Mouse (Mus musculus) adrenal gland, postnatal 10 days (tissue): ENCODE results near the gene Klf1. TPM values are rescaled to one million over a fixed set of nuclear protein-coding genes. Genes with fewer than 3 reads are reported as not detected.

Source experiments
- DNase-seq: peaks from one replicate; pipeline ENCODE4 v3.0.0; 2021; ENCODE audit warnings: mixed read lengths
- microRNA-seq: library from miRNA; unstranded; fragments of <30 nt; microRNA quantifications from one replicate; pipeline ENCODE4 v1.2.0, GENCODE M21; 2021
- total RNA-seq, 2 experiments: library from RNA; stranded (reverse); gene quantifications; 2 replicates each; pipeline ENCODE4 v1.2.3; 2021

Klf1 gene
- total RNA-seq, 2 experiments from 2014 or later, result 2.6 to 4.3 TPM

DNA sequence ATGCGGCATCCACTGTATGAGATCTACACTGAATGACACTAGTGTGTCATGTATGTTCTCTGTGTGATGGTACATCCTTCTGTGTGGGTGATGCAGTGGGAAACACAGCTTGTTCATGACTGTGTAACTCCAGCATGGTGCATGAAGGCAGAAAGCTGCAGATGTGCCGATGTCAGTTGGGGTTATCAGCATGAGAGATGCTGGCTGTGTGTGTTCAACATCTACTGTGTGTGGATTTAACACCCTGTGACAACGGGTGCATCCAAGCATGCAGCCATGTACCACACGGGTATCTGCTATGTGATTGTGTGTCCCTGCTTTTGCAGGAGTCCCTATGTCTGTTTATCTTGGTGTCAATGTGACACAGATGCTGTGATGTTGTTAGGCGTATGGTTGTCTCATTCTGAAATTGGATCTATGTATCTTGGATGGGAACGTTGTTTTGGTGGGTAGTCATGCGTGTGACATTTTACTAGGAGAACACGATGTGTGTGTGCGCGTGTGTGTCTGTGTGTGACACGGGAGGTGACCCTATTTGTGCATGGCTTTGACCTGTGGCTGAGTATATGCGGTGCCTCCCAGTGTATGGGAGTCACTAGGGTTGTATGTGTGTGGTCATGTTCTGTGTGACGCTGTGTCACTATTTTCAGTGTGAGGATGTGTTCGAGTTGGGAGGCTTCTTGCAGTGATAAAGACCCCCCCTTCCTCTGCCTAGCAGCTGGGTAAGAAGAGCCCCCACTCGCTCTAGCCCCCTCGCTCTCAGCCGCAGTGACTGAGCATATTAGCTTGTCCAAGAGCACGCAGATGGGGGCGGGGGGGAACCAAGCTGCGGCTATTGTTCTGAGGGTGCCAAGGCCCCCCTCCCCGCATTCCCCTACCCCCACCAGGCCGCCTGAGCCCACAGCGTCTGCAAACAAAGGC lies 34.6 kb downstream of the Klf1 start:
- no peak for DNase-seq

DNA sequence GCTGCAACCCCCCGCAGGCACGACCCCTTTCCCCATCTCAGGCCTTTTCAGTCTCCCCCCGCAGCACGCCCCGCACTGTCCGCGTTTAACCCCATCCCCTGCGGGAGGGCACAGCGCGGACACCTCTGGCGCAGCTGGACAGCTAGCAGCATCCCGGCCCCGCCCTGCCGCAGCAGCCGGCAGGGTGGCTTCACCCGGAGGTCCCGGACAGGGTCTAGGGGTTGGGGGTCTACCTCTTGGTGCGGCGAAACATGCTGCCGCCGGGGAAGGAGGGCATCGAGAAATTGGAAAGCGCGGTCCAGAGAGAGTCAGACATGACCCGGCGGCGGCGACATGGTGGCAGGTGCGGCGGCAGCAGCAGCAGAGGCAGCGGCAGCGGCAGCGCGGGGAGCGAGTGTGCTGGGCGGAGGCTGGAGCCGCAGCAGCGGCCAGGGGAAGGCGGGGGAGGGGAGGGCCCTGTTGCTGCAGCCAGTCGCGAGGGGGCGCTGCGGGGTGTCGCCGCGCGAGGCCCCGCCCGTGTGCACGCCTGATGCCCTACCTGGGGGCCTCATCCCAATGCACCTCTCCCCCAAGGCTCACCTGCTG lies 35.3 kb downstream of the Klf1 start, which contains the start of gene Mast1:
Gene Mast1 (minus strand): TSS at position 398 of the 585 bp plus-strand sequence.
- DNase-seq, result peak; percentile 84

DNA sequence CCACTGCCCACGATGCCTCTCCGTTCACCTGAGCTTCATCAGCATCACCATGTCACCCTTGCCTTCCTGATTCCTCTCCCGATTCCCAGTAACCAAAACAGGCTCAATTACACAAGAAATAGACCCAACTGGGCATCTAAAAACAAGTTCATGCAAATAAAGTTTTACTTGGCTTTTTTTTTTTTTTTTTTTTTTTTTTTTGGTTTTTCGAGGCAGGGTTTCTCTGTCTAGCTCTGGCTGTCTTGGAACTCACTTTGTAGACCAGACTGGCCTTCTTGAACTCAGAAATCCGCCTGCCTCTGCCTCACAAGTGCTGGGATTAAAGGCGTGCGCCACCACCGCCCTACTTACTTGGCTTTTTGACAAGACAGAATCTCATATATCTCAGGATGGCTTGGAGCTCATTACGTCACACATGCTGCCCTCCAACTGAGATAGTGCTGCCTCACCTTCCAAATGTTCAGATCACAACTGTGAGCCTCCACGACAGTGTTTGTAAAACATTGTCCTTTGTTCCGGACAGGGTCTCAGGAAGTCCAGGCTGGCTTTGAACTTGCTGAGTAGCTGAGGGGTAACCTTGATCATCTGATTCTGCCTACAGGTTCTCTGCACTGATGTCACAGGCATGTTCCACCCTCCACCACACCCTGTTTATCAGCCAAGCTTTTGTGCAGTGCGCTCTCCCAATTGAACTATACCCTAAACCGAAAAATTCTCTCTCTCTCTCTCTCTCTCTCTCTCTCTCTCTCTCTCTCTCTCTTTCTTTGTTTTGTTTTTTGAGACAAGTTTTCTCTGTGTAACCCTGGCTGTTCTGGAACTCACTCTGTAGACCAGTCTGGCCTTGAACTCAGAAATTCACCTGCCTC lies 36.1 kb downstream of the Klf1 start:
- DNase-seq, result no peak

DNA sequence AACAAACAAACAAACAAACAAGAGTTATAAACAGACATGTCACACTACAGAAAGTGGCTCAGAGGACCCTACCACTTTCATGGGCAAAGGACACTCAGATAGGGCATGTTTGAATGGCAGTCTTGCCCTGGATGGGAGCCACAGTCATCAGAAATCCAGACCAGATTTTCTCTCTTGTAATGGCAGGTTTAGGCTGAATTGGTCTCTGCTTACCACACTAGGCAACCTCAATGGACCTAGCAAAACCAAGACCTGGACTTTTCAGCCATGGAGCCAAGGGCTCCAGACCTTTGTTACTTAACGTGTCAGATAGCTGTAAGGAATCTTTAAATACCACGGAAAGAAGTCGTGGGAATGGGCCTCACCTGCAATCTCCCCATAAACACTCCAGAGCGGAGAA lies 42.0 kb downstream of the Klf1 start:
- DNase-seq, result no peak

DNA sequence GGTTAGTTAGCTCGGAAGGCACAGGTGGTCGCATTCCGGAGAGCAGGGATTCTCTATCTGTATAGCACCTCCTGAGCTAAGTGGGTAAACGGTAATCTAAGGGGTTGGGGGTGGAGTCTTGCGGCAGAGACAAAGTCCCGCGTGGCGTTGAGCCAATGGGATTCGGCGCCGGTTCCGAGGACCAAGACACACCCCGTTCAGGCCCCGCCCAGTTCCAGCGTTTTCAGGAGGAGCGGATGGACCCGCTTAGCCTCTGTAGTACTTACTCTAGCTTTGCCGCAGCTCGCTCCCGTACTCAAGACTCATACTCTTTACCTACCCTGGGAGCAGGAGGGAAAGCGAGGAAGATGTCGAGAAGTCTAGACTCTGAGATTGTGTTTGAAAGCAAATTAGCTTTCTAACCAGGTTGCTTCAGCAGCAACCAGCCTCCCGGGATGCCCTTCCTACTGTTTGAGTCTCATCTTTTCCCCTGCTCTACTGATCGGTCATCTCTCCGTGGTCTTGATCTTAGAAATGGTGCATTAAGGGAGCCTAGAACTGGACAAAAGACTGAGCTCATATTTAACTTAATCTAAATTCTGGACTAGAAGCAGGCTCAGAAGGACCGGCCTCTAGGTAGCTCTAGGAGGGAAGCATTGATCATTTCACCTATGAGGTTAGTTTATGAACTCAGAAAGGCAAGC lies 42.9 kb downstream of the Klf1 start:
- peak; percentile 52 for DNase-seq

DNA sequence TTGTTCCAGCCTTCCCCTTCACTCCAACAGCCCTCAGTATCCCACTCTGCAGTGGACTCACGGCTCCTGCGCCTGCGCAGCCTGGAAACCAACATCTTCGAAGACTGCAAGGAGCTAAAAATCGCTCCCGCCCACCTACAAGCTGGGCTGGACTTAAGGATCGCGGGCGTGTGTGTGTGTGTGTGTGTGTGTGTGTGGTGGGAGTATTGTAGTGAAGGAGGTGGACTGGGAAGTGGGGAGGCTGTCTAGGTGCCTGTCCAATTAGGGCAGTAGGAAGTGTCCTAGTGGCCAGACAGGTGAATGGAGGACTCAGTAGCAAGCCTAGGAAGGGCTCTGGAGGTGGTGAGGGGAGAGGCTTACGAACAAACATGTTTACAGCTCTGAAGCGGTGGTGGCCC lies 43.5 kb downstream of the Klf1 start:
- no peak for DNase-seq

DNA sequence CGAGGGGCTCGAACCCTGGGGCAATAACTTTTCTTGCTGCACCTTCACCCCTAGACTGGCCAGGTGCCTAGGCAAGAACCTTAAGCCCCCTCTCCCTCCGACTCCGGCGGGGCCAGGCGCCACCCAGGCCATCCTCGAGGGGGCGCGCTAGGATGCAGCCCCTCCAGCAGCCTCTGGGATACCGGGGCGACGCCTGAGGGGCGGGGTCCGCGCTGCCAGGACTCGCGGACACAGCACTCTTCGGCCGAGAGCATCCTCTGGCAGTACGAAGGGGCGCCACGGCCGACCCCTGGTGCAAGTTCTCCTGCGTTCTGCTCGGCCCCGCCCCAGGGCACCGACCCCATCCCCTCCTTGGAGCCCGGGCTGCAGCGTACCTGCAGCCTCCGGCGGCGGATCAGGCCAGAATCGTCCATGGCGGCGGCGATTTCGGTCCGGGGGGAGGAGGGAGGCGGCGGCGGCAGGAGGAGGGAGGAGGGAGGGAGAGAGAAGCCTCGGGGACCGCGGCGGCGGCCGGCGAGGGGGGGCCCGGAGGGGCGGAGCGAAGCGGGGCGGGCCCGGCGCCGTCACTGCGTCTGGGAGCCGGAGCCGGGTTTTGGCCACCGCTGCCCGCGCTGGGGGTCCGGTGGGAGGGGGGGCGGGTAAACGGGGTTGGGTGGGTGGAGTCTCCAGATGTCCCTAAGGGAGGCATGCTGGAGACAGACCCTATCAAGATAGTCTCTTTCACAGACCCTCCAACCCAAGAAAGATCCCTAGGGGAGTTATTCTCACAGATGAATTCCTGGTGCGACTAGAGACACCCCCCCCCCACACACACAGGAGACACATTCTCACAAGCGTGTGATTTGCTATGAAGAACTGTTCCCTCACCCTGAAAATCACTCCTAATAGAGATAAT lies 44.2 kb downstream of the Klf1 start:
- DNase-seq, result no peak

GRCm38 (mm10) chr8:84946528-84947240 lies 45.0 kb downstream of the Klf1 start, which contains the start of gene Rtbdn:
TSS of gene Rtbdn (plus strand) at chr8:84946991.
- no peak for DNase-seq

DNA sequence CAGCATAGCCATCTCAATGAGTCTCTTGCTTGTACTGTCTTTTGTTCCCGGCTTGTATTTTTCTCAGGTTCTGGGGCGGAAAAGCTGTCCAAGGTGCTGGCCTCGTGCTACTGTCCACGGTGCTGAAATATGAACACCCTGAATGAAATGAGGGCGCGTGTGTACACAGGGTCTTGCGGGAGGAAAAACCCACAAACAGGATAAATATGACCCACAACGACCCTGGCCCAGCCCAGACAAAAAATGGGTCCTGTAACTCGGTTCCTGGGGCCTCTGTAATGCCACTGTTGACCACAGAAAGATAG lies 45.5 kb downstream of the Klf1 start:
- DNase-seq, result peak; percentile 73

GRCm38 (mm10) chr8:84949753-84950152 lies 48.0 kb downstream of the Klf1 start:
- no peak for DNase-seq

GRCm38 (mm10) chr8:84952612-84953255 lies 51.0 kb downstream of the Klf1 start:
- peak; percentile 82 for DNase-seq

Small RNAs within 50 kb of the gene (microRNA-seq; reads per million reads assigned to microRNA genes)
- not detected for gene Gm24197
- 3.2 reads per million for gene Mir7069

Other genes starting within 250 kb of the Klf1 start
- gene Ier2, start 239.1 kb upstream of the Klf1 start, total RNA-seq, result 10 to 100 TPM; 33.3 to 63.4 TPM
- 10 to 100 TPM; 63.4 to 82.8 TPM for gene Trmt1, start 215.6 kb upstream of the Klf1 start, total RNA-seq
- gene Nacc1, start 214.1 kb upstream of the Klf1 start, total RNA-seq, result 10 to 100 TPM; 59.1 to 62.9 TPM
- gene Lyl1, start 200.5 kb upstream of the Klf1 start, total RNA-seq, result 1 to 10 TPM; 7.8 to 8.5 TPM
- gene G430095P16Rik, start 178.9 kb upstream of the Klf1 start, total RNA-seq, result under 1 TPM; 0.51 to 0.88 TPM
- 100 to 1,000 TPM; 145 to 200 TPM for gene Nfix, start 101.6 kb upstream of the Klf1 start, total RNA-seq
- gene Dand5, start 79.1 kb upstream of the Klf1 start, total RNA-seq, result 1 to 10 TPM; 5.0 to 6.9 TPM
- 10 to 100 TPM; 39.2 to 40.0 TPM for gene Gadd45gip1, start 70.4 kb upstream of the Klf1 start, total RNA-seq
- 100 to 1,000 TPM in 1 of 2 experiments, 10 to 100 TPM in 1; 89.4 to 108 TPM for gene Rad23a, start 61.3 kb upstream of the Klf1 start, total RNA-seq
- 100 to 1,000 TPM; 404 to 492 TPM for gene Calr, start 55.0 kb upstream of the Klf1 start, total RNA-seq
- 10 to 100 TPM; 52.0 to 52.4 TPM for gene Farsa, start 44.9 kb upstream of the Klf1 start, total RNA-seq
- 10 to 100 TPM; 16.1 to 21.1 TPM for gene Syce2, start 29.8 kb upstream of the Klf1 start, total RNA-seq
- 10 to 100 TPM; 77.9 to 96.9 TPM for gene Gcdh, start 8.0 kb upstream of the Klf1 start, total RNA-seq
- gene Dnase2a, start 6.6 kb downstream of the Klf1 start, total RNA-seq, result 10 to 100 TPM; 11.8 to 12.8 TPM
- gene Mast1, start 35.4 kb downstream of the Klf1 start, total RNA-seq, result 1 to 10 TPM; 2.3 to 4.2 TPM
- gene Rtbdn, start 45.1 kb downstream of the Klf1 start, total RNA-seq, result under 1 TPM in 1 of 2 experiments, not detected in 1; 0.21 TPM
- gene Gm49661, start 67.5 kb downstream of the Klf1 start, total RNA-seq, result 1 to 10 TPM in 1 of 2 experiments, not detected in 1; 1.1 TPM
- gene Prdx2, start 67.7 kb downstream of the Klf1 start, total RNA-seq, result 100 to 1,000 TPM; 477 to 503 TPM
- gene Rnaseh2a, start 67.8 kb downstream of the Klf1 start, total RNA-seq, result 10 to 100 TPM; 88.6 to 91.7 TPM
- 100 to 1,000 TPM in 1 of 2 experiments, 10 to 100 TPM in 1; 28.7 to 134 TPM for gene Junb, start 76.8 kb downstream of the Klf1 start, total RNA-seq
- 1 to 10 TPM; 6.5 to 6.6 TPM for gene Hook2, start 88.7 kb downstream of the Klf1 start, total RNA-seq
- gene Best2, start 112.6 kb downstream of the Klf1 start, total RNA-seq, result not detected
- gene Asna1, start 123.4 kb downstream of the Klf1 start, total RNA-seq, result 10 to 100 TPM; 86.5 to 92.4 TPM
- 100 to 1,000 TPM; 143 to 155 TPM for gene Trir, start 124.9 kb downstream of the Klf1 start, total RNA-seq
- gene Tnpo2, start 135.0 kb downstream of the Klf1 start, total RNA-seq, result 10 to 100 TPM; 56.6 to 59.7 TPM
- 10 to 100 TPM; 22.4 to 24.9 TPM for gene Fbxw9, start 158.1 kb downstream of the Klf1 start, total RNA-seq
- gene Gm5741, start 166.1 kb downstream of the Klf1 start, total RNA-seq, result 1 to 10 TPM in 1 of 2 experiments, not detected in 1; 1.2 TPM
- 10 to 100 TPM; 35.7 to 36.5 TPM for gene Dhps, start 169.8 kb downstream of the Klf1 start, total RNA-seq
- gene Wdr83os, start 178.8 kb downstream of the Klf1 start, total RNA-seq, result 10 to 100 TPM; 58.2 to 70.5 TPM
- 10 to 100 TPM; 25.7 to 29.8 TPM for gene Wdr83, start 179.4 kb downstream of the Klf1 start, total RNA-seq
- 10 to 100 TPM; 52.7 to 56.6 TPM for gene Man2b1, start 181.3 kb downstream of the Klf1 start, total RNA-seq
- 1 to 10 TPM; 3.7 to 3.9 TPM for gene Zfp791, start 221.2 kb downstream of the Klf1 start, total RNA-seq
- not detected for gene Cks1brt, start 250.0 kb downstream of the Klf1 start, total RNA-seq